Mouse (Mus musculus) stomach, embryonic 16.5 days (tissue): ENCODE data around the gene Cxcr5. TPM values are rescaled to one million over a fixed set of nuclear protein-coding genes. Genes with fewer than 3 reads are reported as not detected.
"Not testable (repeated sequence)": the region's sequence is repeated elsewhere in the genome, so short reads cannot be mapped to it uniquely, and the experiment has no call there.

Source experiments
- ATAC-seq: fragments of 200-750 bp; cut with Nextera tagmentation; 2 replicates; pipeline ENCODE4 v1.8.0; 2017; ENCODE audit warnings: moderate number of reproducible peaks, moderate TSS enrichment; ENCODE audit not compliant: insufficient read depth, low FRiP score
- H3K27ac ChIP-seq: fragments of 300-500 bp; sonication (generic); 2 replicates; pipeline ENCODE4 v1.5.1; 2014; ENCODE audit warnings: low read length
- H3K27me3 ChIP-seq: fragments of 300-500 bp; sonication (generic); 2 replicates; pipeline ENCODE4 v1.6.1; 2014; ENCODE audit warnings: low read length, control low read depth, mixed read lengths; ENCODE audit not compliant: control insufficient read depth, insufficient read depth
- H3K36me3 ChIP-seq: fragments of 300-500 bp; sonication (generic); 2 replicates; pipeline ENCODE4 v1.6.1; 2014; ENCODE audit warnings: low read length; ENCODE audit not compliant: control insufficient read depth, insufficient read depth
- H3K4me1 ChIP-seq: fragments of 300-500 bp; sonication (generic); 2 replicates; pipeline ENCODE4 v1.6.1; 2014; ENCODE audit warnings: low read length, control low read depth, mixed read lengths; ENCODE audit not compliant: control insufficient read depth, insufficient read depth
- H3K4me2 ChIP-seq: fragments of 300-500 bp; sonication (generic); 2 replicates; pipeline ENCODE4 v1.6.1; 2014; ENCODE audit warnings: low read depth, low read length, mixed read lengths
- H3K4me3 ChIP-seq: fragments of 300-500 bp; sonication (generic); replicated peaks from 2 replicates; pipeline ENCODE4 v1.5.1; 2014; ENCODE audit warnings: mild to moderate bottlenecking, low read length
- H3K9ac ChIP-seq: fragments of 300-500 bp; sonication (generic); 2 replicates; pipeline ENCODE4 v1.6.1; 2014; ENCODE audit warnings: low read length
- H3K9me3 ChIP-seq: fragments of 300-500 bp; sonication (generic); replicated peaks from 2 replicates; pipeline ENCODE4 v1.6.1; 2016; ENCODE audit warnings: low read length, control low read depth; ENCODE audit not compliant: control insufficient read depth
- WGBS: fragments of 180-500 bp; shearing (Covaris S2); extraction: QIAGEN DNeasy Blood & Tissue Kit; methylation state at CpG from one replicate; pipeline ENCODE4 v1.1.7; 2014; 5-methylcytosine and 5-hydroxymethylcytosine counted together
- polyA plus RNA-seq: library from polyadenylated mRNA; unstranded; fragments of >200 nt; fragmentation: Nextera tagmentation; extraction: Ambion mirVana; gene quantifications from 2 replicates; pipeline ENCODE4 v1.2.1, GENCODE M21; 2015

Cxcr5 gene
- polyA plus RNA-seq, 1 experiment from 2014 or later = 0.49 TPM

DNA sequence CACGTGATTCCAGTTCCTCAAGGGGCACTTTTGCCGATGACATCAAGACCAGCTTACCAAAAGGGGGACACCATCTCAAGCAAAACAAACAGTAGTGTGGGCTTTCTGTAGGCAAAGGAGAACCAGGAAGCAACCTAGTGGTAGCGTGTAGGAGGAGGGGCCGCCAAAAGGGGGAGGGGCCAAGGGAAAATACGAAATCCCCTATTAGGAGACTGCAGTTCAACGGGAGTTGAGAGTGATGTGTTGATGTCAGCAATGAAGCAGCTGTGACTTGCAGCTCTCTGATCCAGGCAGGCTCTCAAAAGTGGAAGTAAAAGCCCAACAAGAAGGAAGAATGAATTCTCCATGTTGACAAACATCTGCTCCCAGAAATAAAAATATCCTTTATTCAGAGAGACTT, 17.7 kb upstream of the Cxcr5 start:
- no peaks in the 10 kb centered on the region for H3K27me3 ChIP-seq
- no peak overlapping the region for H3K4me3 ChIP-seq
- peaks cover 5% of the 10 kb centered on the region; the same call in 1 of the 2 replicates for H3K9me3 ChIP-seq
- H3K4me1 ChIP-seq = no peaks in the 10 kb centered on the region
- H3K9ac ChIP-seq = no peak overlapping the region
- no peaks in the 10 kb centered on the region for H3K36me3 ChIP-seq
- peak overlapping the region; percentile 3; the same call in 1 of the 2 replicates for H3K4me2 ChIP-seq
- 31% methylated on average over 6 of the region's 6 CpGs for WGBS
- ATAC-seq = 0 out of 2 replicates have a peak, but pooled peaks have one; percentile 33
- no peak overlapping the region for H3K27ac ChIP-seq

DNA sequence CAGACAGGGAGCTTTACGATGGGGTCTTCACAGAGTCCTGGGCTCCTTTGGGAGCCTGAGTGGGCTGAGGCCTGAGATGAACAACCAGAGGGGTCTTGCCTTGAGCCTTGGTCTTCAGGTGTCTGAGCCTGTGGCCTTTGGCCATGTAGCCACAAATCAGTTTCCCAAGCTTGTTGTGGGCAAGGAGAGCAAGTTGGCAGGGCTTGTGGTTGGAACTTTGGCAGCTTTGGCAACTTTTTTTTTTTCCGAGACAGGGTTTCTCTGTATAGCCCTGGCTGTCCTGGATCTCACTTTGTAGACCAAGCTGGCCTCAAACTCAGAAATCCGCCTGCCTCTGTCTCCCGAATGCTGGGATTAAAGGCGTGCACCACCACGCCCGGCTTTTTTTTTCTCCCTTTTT, 14.4 kb upstream of the Cxcr5 start:
- ATAC-seq, H3K27me3 ChIP-seq, H3K36me3 ChIP-seq, H3K4me2 ChIP-seq, H3K9me3 ChIP-seq, H3K4me3 ChIP-seq, H3K4me1 ChIP-seq, H3K27ac ChIP-seq, H3K9ac ChIP-seq: not testable (repeated sequence)
- WGBS = 87% methylated on average over 7 of the region's 7 CpGs

DNA sequence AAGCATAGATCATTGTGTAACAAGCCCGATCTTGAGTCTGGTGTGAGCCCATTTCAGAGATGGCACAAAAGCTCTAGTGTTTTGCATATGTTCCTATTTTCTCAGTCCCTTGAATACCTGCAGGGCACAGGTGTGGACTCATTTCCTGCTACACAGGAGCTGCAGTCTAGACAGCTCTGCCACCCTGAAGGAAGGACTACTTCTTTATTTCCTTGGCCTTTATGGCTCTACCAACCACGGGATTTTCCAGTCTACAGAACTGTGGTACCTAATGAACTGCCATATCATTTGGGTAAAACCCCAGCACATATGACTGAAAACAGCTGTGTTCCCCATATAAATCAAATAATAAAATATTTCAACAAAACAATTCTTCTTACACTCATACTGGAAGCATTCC, 13.4 kb upstream of the Cxcr5 start:
- Histone ChIP-seq H3K4me3 (no peak overlapping the region), H3K4me1 (no peaks in the 10 kb centered on the region), H3K4me2 (no peak overlapping the region), H3K27ac (no peak overlapping the region), H3K36me3 (no peaks in the 10 kb centered on the region), H3K9me3 (no peaks in the 10 kb centered on the region), H3K27me3 (no peaks in the 10 kb centered on the region), H3K9ac (no peak overlapping the region)
- 90% methylated on average over 2 of the region's 2 CpGs for WGBS
- ATAC-seq = no peak

DNA sequence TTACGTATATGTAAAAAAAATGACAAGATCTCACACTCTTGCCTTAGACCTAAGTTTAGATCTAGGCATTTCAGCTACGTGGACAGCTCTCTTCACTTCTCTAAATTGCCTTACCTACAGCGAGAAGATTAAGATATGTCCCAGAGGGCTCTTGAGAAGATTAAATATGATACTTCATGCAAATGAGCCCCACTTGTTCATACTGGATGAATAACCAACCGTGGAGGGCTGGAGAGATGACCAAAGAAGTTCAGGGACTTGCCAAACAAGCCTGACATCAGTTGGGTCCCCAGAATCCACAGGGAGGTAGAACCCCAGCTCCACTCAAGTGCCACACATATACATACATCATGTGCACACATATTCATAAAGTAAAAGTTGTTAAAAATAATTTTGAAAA, 11.6 kb upstream of the Cxcr5 start:
- no peak for ATAC-seq
- WGBS = 70% methylated on average over 4 of the region's 4 CpGs
- Histone ChIP-seq H3K27me3 (no peaks in the 10 kb centered on the region), H3K36me3 (no peaks in the 10 kb centered on the region), H3K4me3 (no peak overlapping the region), H3K9ac (no peak overlapping the region), H3K4me2 (no peak overlapping the region), H3K27ac (no peak overlapping the region), H3K9me3 (no peaks in the 10 kb centered on the region), H3K4me1 (no peaks in the 10 kb centered on the region)

DNA sequence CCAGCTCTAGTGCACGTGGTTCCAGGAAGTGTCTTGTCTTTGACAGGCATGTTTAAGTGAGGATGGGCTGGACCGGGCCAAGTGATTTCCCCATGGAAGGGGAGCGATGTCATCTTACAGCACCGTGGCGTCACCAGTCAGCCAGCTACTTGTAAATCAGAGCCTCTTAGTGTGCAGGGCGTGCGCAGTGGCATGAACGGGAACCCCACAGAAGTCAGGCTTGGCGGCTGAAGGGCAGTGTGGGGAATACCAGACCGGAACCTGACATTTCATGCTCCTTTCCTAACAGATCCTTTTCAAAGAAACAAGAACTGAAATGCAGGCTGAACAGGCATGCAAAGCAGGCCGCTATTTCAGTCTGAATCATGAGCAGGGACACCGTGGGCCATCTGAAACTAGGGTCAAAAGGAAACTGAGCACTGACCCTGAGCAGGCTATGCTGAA, 9.3 kb upstream of the Cxcr5 start:
- H3K27me3 ChIP-seq = no peaks in the 10 kb centered on the region
- no peaks in the 10 kb centered on the region for H3K4me1 ChIP-seq
- ATAC-seq = no peak
- H3K4me2 ChIP-seq = no peak overlapping the region
- H3K9me3 ChIP-seq = no peaks in the 10 kb centered on the region
- 78% methylated on average over 12 of the region's 12 CpGs for WGBS
- no peak overlapping the region for H3K4me3 ChIP-seq
- H3K36me3 ChIP-seq = no peaks in the 10 kb centered on the region
- no peak overlapping the region for H3K9ac ChIP-seq
- no peak overlapping the region for H3K27ac ChIP-seq

DNA sequence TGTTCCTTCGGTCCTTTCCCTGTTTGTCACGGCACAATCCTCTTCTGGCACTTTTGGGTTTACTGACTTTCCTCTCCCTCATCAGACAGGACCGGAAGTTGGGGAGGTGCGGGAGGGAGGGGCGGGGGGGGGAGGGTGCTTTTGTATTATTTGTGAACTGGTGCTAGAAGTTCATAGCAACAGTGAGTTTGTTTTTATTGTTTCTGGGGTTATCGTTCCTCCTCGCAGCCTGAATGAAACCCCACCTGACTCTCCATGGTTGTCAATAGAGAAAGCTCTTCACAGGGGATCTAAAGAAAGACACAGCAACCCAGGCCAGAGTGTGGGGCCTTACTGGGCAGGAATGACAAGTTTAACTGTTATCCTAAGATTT, 6.4 kb upstream of the Cxcr5 start:
- Histone ChIP-seq H3K36me3 (no peaks in the 10 kb centered on the region), H3K27ac (no peak overlapping the region; the same call in 1 of the 2 replicates), H3K9me3 (no peaks in the 10 kb centered on the region), H3K4me3 (no peak overlapping the region), H3K4me1 (no peaks in the 10 kb centered on the region), H3K4me2 (no peak overlapping the region), H3K27me3 (no peaks in the 10 kb centered on the region), H3K9ac (no peak overlapping the region)
- no peak for ATAC-seq
- WGBS = 45% methylated on average over 7 of the region's 7 CpGs

DNA sequence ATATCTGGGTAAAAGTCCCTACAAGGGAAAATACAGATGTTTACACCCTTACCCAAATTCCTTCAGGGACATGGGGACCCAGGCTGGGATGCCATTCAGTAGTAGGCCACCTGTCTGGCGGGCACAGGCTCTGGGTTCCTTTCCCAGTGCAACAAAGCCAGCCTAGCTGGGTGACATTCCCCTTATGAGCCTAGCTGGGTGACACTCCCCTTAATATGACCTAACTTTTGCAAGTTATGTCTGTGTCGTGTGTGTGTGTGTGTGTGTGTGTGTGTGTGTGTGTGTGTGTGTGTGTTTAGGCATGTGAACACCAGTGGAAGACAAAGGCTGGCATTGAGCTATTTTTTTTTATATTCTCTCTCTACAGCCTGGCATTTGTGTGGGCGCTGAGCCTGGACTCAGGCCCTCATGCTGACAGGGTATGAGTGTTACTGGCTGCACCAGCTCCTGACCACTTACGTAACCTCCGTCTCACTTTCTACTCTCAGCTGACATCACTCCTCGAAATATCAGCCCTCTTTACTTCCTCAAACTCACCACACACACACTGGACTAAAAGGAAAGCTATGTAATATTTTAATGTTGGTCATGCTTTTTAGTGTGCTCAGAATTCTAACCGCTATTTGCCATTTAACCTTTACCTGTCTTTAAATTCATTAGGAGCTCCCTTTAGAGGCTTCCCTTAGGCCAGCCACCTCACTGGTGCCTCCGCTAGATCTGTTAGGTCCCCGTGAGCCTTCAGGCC, 5.8 kb upstream of the Cxcr5 start:
- H3K27ac ChIP-seq = no peak overlapping the region; the same call in 1 of the 2 replicates
- H3K4me3 ChIP-seq = no peak overlapping the region
- no peaks in the 10 kb centered on the region for H3K27me3 ChIP-seq
- ATAC-seq = no peak
- no peaks in the 10 kb centered on the region for H3K4me1 ChIP-seq
- no peak overlapping the region for H3K9ac ChIP-seq
- 64% methylated on average over 9 of the region's 9 CpGs for WGBS
- no peaks in the 10 kb centered on the region for H3K36me3 ChIP-seq
- no peaks in the 10 kb centered on the region for H3K9me3 ChIP-seq
- H3K4me2 ChIP-seq = no peak overlapping the region

DNA sequence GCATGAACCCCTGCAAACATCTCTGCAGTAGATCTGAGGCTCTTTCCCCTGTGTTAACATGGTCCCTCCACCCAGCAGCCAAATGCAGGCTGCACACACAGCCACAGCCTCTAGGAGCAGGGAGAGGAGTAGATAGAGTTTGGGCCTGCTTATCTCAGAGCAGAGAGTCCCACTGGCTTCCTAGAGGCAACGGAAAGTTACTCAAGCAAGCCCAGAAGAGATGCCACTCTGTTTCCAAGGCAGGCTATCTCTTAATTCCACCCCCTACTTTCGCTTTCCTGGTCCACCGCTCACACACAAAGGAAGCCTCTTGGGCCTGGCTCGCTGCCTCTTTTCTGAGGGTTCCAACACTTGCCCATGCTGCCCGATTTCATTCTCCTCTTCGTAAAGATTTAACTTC, 3.7 kb upstream of the Cxcr5 start:
- Histone ChIP-seq H3K9me3 (no peaks in the 10 kb centered on the region), H3K36me3 (no peaks in the 10 kb centered on the region), H3K4me3 (no peak overlapping the region), H3K9ac (no peak overlapping the region), H3K4me1 (no peaks in the 10 kb centered on the region), H3K27ac (no peak overlapping the region), H3K27me3 (no peaks in the 10 kb centered on the region), H3K4me2 (no peak overlapping the region)
- no peak for ATAC-seq
- 79% methylated on average over 6 of the region's 6 CpGs for WGBS

DNA sequence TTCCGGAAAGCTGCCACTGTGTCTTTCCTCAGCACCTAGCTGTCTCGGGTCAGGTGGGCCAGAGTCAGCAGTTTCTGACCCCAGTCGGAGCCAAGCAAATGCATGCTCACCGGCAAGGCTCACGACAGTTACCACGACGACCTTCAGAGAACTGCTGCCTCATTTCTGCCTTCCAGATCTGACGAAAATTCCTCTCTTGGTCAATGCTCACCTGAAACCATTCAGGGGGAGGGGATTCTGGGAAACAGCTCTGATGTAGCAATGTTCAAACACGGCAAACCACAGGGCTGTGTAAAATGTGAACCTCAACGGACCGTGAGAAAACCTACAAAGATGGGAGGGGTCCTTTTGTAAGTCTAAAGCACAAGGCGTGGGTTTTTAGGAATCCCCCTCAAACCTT, 1.3 kb upstream of the Cxcr5 start:
- H3K27me3 ChIP-seq = no peaks in the 10 kb centered on the region
- 46% methylated on average over 12 of the region's 12 CpGs for WGBS
- no peak overlapping the region for H3K9ac ChIP-seq
- H3K4me1 ChIP-seq = no peaks in the 10 kb centered on the region
- H3K36me3 ChIP-seq = no peaks in the 10 kb centered on the region
- H3K27ac ChIP-seq = no peak overlapping the region
- ATAC-seq = no peak
- no peak overlapping the region for H3K4me3 ChIP-seq
- H3K9me3 ChIP-seq = no peaks in the 10 kb centered on the region
- H3K4me2 ChIP-seq = no peak overlapping the region
